Mouse (Mus musculus) yolk sac, embryonic 10.5 days (tissue): Measurements from ENCODE around the gene Olfr733.

ENCODE experiments used
- DNase-seq: peaks from one replicate; pipeline ENCODE4 v3.0.0-alpha.2; 2017; ENCODE audit warnings: low spot score

The Olfr733 gene

GRCm38 (mm10) chr14:50301422-50301821 is at the start of gene Olfr733:
Olfr733 (minus strand) TSS chr14:50301522.
- DNase-seq: no peak

GRCm38 (mm10) chr14:50348796-50349195 is 47.5 kb upstream of the Olfr733 start, which contains the start of gene Olfr735:
Olfr735 (minus strand) TSS chr14:50348872.
- DNase-seq: no peak

- no peak for DNase-seq
Observed at GRCm38 (mm10) chr14:50326661-50327060, 25.3 kb upstream of the Olfr733 start, which contains the start of gene Olfr734. Olfr734 (minus strand) TSS chr14:50326761.

- DNase-seq: no peak
Observed at GRCm38 (mm10) chr14:50284106-50284505, 17.2 kb downstream of the Olfr733 start, which contains the start of gene Olfr732. Olfr732 (minus strand) TSS chr14:50284206.
